In genomic region chr5:74750501-74750900, GRCm38 (mm10) we compare ENCODE assay signal across 14 mouse cellular contexts. TPM values are rescaled to one million over a fixed set of nuclear protein-coding genes. Genes with fewer than 3 reads are reported as not detected.
A peak's percentile ranks its signal among the peaks of the same experiment; 100 is the strongest.
DNase-seq lines count a peak whose midpoint lies in the region; ATAC-seq and TF ChIP-seq lines count a peak whose summit lies in the region.
"Had no signal": no experiment of that assay in that cellular context is flagged by ENCODE, and none has a peak within 500 bp of the region (broad histone marks: within the 10 kb centered on the region; RNA-seq: fewer than 3 reads in every experiment).

No protein-coding gene starts in this region.

- H3K4me1 ChIP-seq in heart, embryonic 11.5 days (ENCODE audit: control insufficient read depth, insufficient read depth, low read length), result no peaks in the 10 kb centered on the region
- no peaks in the 10 kb centered on the region for H3K4me1 ChIP-seq in stomach, postnatal 0 days (replicated peaks; ENCODE audit: control insufficient read depth, insufficient read depth)
- H3K4me1 ChIP-seq in midbrain, postnatal 0 days (ENCODE audit: insufficient read depth, low read length), result no peaks in the 10 kb centered on the region
- H3K4me1 ChIP-seq: forebrain, embryonic 12.5 days; liver, embryonic 13.5 days; midbrain, embryonic 12.5 days had no signal

- no peak for TF ChIP-seq EP300 in stomach, postnatal 0 days (optimal IDR thresholded peaks at IDR 0.05)

- H3K4me3 ChIP-seq in heart, embryonic 11.5 days (ENCODE audit: low read depth, low read length), result no peak overlapping the region
- H3K4me3 ChIP-seq in stomach, postnatal 0 days (ENCODE audit: low read depth, low read length), result no peak overlapping the region
- no peak overlapping the region for H3K4me3 ChIP-seq in midbrain, postnatal 0 days (ENCODE audit: low read depth, low read length)
- H3K4me3 ChIP-seq: forebrain, embryonic 12.5 days; liver, embryonic 13.5 days; midbrain, embryonic 12.5 days had no signal

- no peaks in the 10 kb centered on the region for H3K36me3 ChIP-seq in heart, embryonic 11.5 days (ENCODE audit: control insufficient read depth, insufficient read depth, low read length)
- H3K36me3 ChIP-seq in stomach, postnatal 0 days (ENCODE audit: control insufficient read depth, insufficient read depth, low read length), result no peaks in the 10 kb centered on the region
- H3K36me3 ChIP-seq in midbrain, postnatal 0 days (ENCODE audit: insufficient read depth, low read length), result no peaks in the 10 kb centered on the region
- H3K36me3 ChIP-seq: forebrain, embryonic 12.5 days; liver, embryonic 13.5 days; midbrain, embryonic 12.5 days had no signal

- H3K4me2 ChIP-seq in heart, embryonic 11.5 days, result no peak overlapping the region
- no peak overlapping the region for H3K4me2 ChIP-seq in stomach, postnatal 0 days (replicated peaks; ENCODE audit: low read depth)
- H3K4me2 ChIP-seq in midbrain, postnatal 0 days (ENCODE audit: low read depth, low read length, poor library complexity, severe bottlenecking), result no peak overlapping the region
- H3K4me2 ChIP-seq: forebrain, embryonic 12.5 days; liver, embryonic 13.5 days; midbrain, embryonic 12.5 days had no signal

- WGBS in heart, embryonic 11.5 days (ENCODE audit: insufficient replicate concordance), result 80% methylated on average over 5 of the region's 5 CpGs
- WGBS in stomach, postnatal 0 days, result 56% methylated on average over 5 of the region's 5 CpGs
- WGBS in midbrain, postnatal 0 days, result 87% methylated on average over 5 of the region's 5 CpGs

- peaks cover 9% of the 10 kb centered on the region; the same call in 1 of the 2 replicates for H3K27me3 ChIP-seq in heart, embryonic 11.5 days (ENCODE audit: control insufficient read depth, insufficient read depth, low read length)
- no peaks in the 10 kb centered on the region for H3K27me3 ChIP-seq in stomach, postnatal 0 days (ENCODE audit: control insufficient read depth, insufficient read depth, low read length)
- no peaks in the 10 kb centered on the region for H3K27me3 ChIP-seq in midbrain, postnatal 0 days (ENCODE audit: insufficient read depth, low read length)
- H3K27me3 ChIP-seq: liver, embryonic 13.5 days; midbrain, embryonic 12.5 days had no signal

- DNase-seq in heart, adult 8-10 months (ENCODE audit: low spot score), result peak; percentile 41
- DNase-seq in adrenal gland, postnatal 14 days, result peak; percentile 61
- DNase-seq in gastrocnemius, postnatal 25 days, result peak; percentile 68
- no peak for DNase-seq in stomach, postnatal 0 days (ENCODE audit: low spot score)
- no peak for DNase-seq in midbrain, postnatal 0 days (ENCODE audit: low spot score)
- DNase-seq: cerebellum, adult 11 months; kidney, adult 8-10 months; liver, embryonic 13.5 days; spleen, adult 18-20 months had no signal

- H3K9me3 ChIP-seq in heart, embryonic 11.5 days (replicated peaks; ENCODE audit: control insufficient read depth, low read length), result no peaks in the 10 kb centered on the region
- H3K9me3 ChIP-seq in stomach, postnatal 0 days (ENCODE audit: control insufficient read depth, low read length), result no peaks in the 10 kb centered on the region
- H3K9me3 ChIP-seq in midbrain, postnatal 0 days (ENCODE audit: low read length), result no peaks in the 10 kb centered on the region
- H3K9me3 ChIP-seq: forebrain, embryonic 12.5 days; liver, embryonic 13.5 days; midbrain, embryonic 12.5 days had no signal

- H3K9ac ChIP-seq in heart, embryonic 11.5 days (ENCODE audit: low read depth, low read length), result no peak overlapping the region
- no peak overlapping the region for H3K9ac ChIP-seq in stomach, postnatal 0 days (ENCODE audit: low read length)
- no peak overlapping the region for H3K9ac ChIP-seq in midbrain, postnatal 0 days (replicated peaks; ENCODE audit: low read length, poor library complexity, severe bottlenecking)
- H3K9ac ChIP-seq: forebrain, embryonic 12.5 days; liver, embryonic 13.5 days; midbrain, embryonic 12.5 days had no signal

- no peak overlapping the region for H3K27ac ChIP-seq in heart, embryonic 11.5 days (ENCODE audit: low read depth, low read length)
- no peak overlapping the region for H3K27ac ChIP-seq in stomach, postnatal 0 days (replicated peaks)
- H3K27ac ChIP-seq in midbrain, postnatal 0 days (ENCODE audit: low read depth, low read length), result no peak overlapping the region
- H3K27ac ChIP-seq: forebrain, embryonic 12.5 days; liver, embryonic 13.5 days; midbrain, embryonic 12.5 days had no signal

- no peak for ATAC-seq in heart, embryonic 11.5 days (replicated peaks; ENCODE audit: insufficient number of reproducible peaks, low FRiP score, low TSS enrichment)
- 0 out of 2 replicates have a peak, but pooled peaks have one; percentile 35 for ATAC-seq in stomach, postnatal 0 days (ENCODE audit: low FRiP score, low TSS enrichment)
- no peak for ATAC-seq in midbrain, postnatal 0 days (ENCODE audit: low FRiP score)
- no peak for ATAC-seq in frontal cortex, adult (ENCODE audit: low TSS enrichment)
- ATAC-seq: lung, postnatal 0 days had no signal

- TF ChIP-seq CTCF in stomach, postnatal 0 days (IDR thresholded peaks at IDR 0.05; ENCODE audit: low read depth), result no peak
- no peak for TF ChIP-seq CTCF in midbrain, postnatal 0 days (IDR thresholded peaks at IDR 0.05)

RNA-seq across cellular contexts. Expression of gene Lnx1, which starts 47.8 kb away (rescaled TPM):
- total RNA-seq in heart, adult 8-10 months (2022), result 10 to 100 TPM; 11.3 to 17.8 (median 13.3) TPM
- 0.56 and 0.70 TPM in 2 replicates for polyA plus RNA-seq in heart, embryonic 11.5 days (2014; fragmentation: Nextera tagmentation; extraction: Ambion mirVana)
- 5.6 and 7.5 TPM in 2 replicates for total RNA-seq in adrenal gland, postnatal 14 days (2021)
- total RNA-seq in gastrocnemius, postnatal 25 days (2021), result 1 to 10 TPM; 1.5 to 2.7 TPM
- polyA plus RNA-seq in stomach, postnatal 0 days (2015; fragmentation: Nextera tagmentation; extraction: Ambion mirVana), result 13.1 and 13.5 TPM in 2 replicates
- total RNA-seq in midbrain, postnatal 0 days (2014; rRNA removed), result 33.6 and 36.9 TPM in 2 replicates
- polyA plus RNA-seq in midbrain, postnatal 0 days (2015; fragmentation: Nextera tagmentation; extraction: Ambion mirVana), result 18.7 and 23.4 TPM in 2 replicates

Comparison
In these comparisons a context has a peak if more than half of its experiments do, and no peak if none do; other contexts are left out.
1. DNase-seq: peak in heart, adult 8-10 months (single experiment), adrenal gland, postnatal 14 days (single experiment) and gastrocnemius, postnatal 25 days (single experiment); none in stomach, postnatal 0 days (single experiment) and midbrain, postnatal 0 days (single experiment).